Mouse (Mus musculus) ES-E14 (cell line): Measurements from ENCODE around the gene Cxcl13.

Experiments
- CHD2 ChIP-seq: IDR thresholded peaks from 2 replicates; pipeline ENCODE4 v1.6.1; 2014; ENCODE audit warnings: mild to moderate bottlenecking, low read depth, low read length, inconsistent platforms
- HCFC1 ChIP-seq: IDR thresholded peaks from 2 replicates; pipeline ENCODE4 v1.6.1; 2012; ENCODE audit warnings: low read length, inconsistent platforms, borderline replicate concordance; ENCODE audit not compliant: insufficient read depth
- MAFK ChIP-seq: IDR thresholded peaks from 2 replicates; pipeline ENCODE4 v1.6.1; 2014; ENCODE audit warnings: mild to moderate bottlenecking, low read depth, low read length, inconsistent platforms; ENCODE audit not compliant: insufficient read depth
- ZC3H11A ChIP-seq: IDR thresholded peaks from 2 replicates; pipeline ENCODE4 v1.6.1; 2012; ENCODE audit warnings: low read depth, mild to moderate bottlenecking, inconsistent platforms, low read length, borderline replicate concordance
- ZNF384 ChIP-seq: IDR thresholded peaks from 2 replicates; pipeline ENCODE4 v1.6.1; 2012; ENCODE audit warnings: low read depth, low read length, inconsistent platforms

DNA sequence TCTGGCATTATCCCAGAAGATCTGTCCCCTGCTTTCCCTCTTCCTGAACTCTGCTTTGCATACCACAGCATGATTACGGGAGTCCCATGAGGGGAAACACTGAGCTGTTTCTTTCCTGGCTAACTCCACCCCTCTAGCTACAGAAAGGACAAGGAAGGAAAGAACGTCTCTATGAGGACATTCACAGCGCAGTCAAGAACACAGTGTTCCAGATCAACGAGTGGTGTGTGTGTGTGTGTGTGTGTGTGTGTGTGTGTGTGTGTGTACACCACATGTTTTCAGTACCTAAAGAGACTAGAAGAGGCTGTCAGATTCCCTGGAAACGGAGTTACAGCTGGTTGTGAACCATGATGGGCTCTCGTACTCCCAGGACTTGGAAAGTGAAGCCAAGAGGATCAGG lies 38.3 kb upstream of the Cxcl13 start:
- no peak for TF ChIP-seq MAFK
- TF ChIP-seq ZC3H11A: no peak
- TF ChIP-seq ZNF384: no peak
- no peak for TF ChIP-seq CHD2
- no peak for TF ChIP-seq HCFC1
